Mouse (Mus musculus) Patski (cell line): Measurements from ENCODE around the gene Mmp21. TPM values are rescaled to one million over a fixed set of nuclear protein-coding genes. Genes with fewer than 3 reads are reported as not detected.

Experiments
- ATAC-seq: fragments of 100-300 bp; one replicate; pipeline ENCODE4 v1.8.0; 2021
- CTCF ChIA-PET: fragments of 350-600 bp; sonication (Branson Sonifier 250); formaldehyde crosslinking; loops from one replicate; lab custom pipeline; 2022; ENCODE audit warnings: inconsistent platforms; lab: Charles Lee
- POLR2A ChIA-PET: fragments of 350-600 bp; sonication (Branson Sonifier 250); formaldehyde crosslinking; loops from one replicate; lab custom pipeline; 2022; ENCODE audit warnings: antibody characterized with exemption, inconsistent platforms; lab: Charles Lee
- DNase-seq: peaks from one replicate; pipeline ENCODE4 v3.0.0-alpha.2; 2011; ENCODE audit warnings: low read depth, low spot score
- H3K27me3 ChIP-seq: fragments of 371-371 bp; one replicate; pipeline ENCODE4 v1.5.1; 2021
- CTCF ChIP-seq: fragments of 100-300 bp; IDR thresholded peaks from one replicate; pipeline ENCODE4 v1.5.1; 2021
- in situ Hi-C: fragments of 300-500 bp; cut with MboI; formaldehyde crosslinking; loops from 3 replicates; pipeline ENCODE4 v1.11.1; 2018; ENCODE audit warnings: low pct_unique_long_range_greater_than_20kb, mixed read lengths
- polyA plus RNA-seq: library from polyadenylated mRNA; unstranded; gene quantifications from one replicate; pipeline ENCODE4 v1.2.3, GENCODE M21; 2021

Mmp21 gene
- polyA plus RNA-seq: not detected

GRCm38 (mm10) chr7:133679961-133680360 is at the start of gene Mmp21:
Gene Mmp21, minus strand, starts transcription at chr7:133680061.
- no peaks in the 10 kb centered on the region for H3K27me3 ChIP-seq
- no peak for ATAC-seq
- POLR2A ChIA-PET: no interaction called here
- CTCF ChIA-PET: no interaction called here
- DNase-seq: no peak
- TF ChIP-seq CTCF: no peak
- in situ Hi-C loops: no loop called here

GRCm38 (mm10) chr7:133729351-133729750 is 49.5 kb upstream of the Mmp21 start:
- ATAC-seq: no peak
- TF ChIP-seq CTCF: no peak
- no peaks in the 10 kb centered on the region for H3K27me3 ChIP-seq
- POLR2A ChIA-PET: no interaction called here
- CTCF ChIA-PET: interaction anchor here (0.7 to 1.4 kb wide), 2 partner anchors 13 to 15 kb away, joined by 3 read pairs; no protein-coding TSS in a partner anchor
- in situ Hi-C loops: no loop called here
- DNase-seq: no peak

GRCm38 (mm10) chr7:133727027-133727426 is 47.2 kb upstream of the Mmp21 start:
- in situ Hi-C loops: no loop called here
- ChIA-PET CTCF (interaction anchor here (0.8 to 1.2 kb wide), 2 partner anchors 13 to 19 kb away, joined by 3 read pairs; no protein-coding TSS in a partner anchor), POLR2A (interaction anchor here (0.7 kb wide), 1 partner anchor 12 kb away, joined by 3 read pairs; no protein-coding TSS in a partner anchor)
- no peak for TF ChIP-seq CTCF
- ATAC-seq: no peak
- no peak for DNase-seq
- no peaks in the 10 kb centered on the region for H3K27me3 ChIP-seq

GRCm38 (mm10) chr7:133725571-133725970 is 45.7 kb upstream of the Mmp21 start:
- ChIA-PET POLR2A (no interaction called here), CTCF (interaction anchor here (1.0 to 1.3 kb wide), 3 partner anchors 11 to 38 kb away, joined by 3 to 4 read pairs (median 3); no protein-coding TSS in a partner anchor)
- ATAC-seq (no peak), DNase-seq (no peak)
- TF ChIP-seq CTCF: no peak
- in situ Hi-C loops: no loop called here
- H3K27me3 ChIP-seq: no peaks in the 10 kb centered on the region

GRCm38 (mm10) chr7:133724844-133725243 is 45.0 kb upstream of the Mmp21 start:
- DNase-seq (no peak), ATAC-seq (no peak)
- in situ Hi-C loops: no loop called here
- POLR2A ChIA-PET: no interaction called here
- CTCF ChIA-PET: interaction anchor here (1.3 kb wide), 1 partner anchor 10 kb away, joined by 4 read pairs; no protein-coding TSS in a partner anchor
- TF ChIP-seq CTCF: no peak
- H3K27me3 ChIP-seq: no peaks in the 10 kb centered on the region

- ChIA-PET CTCF (no interaction called here), POLR2A (no interaction called here)
- in situ Hi-C loops: no loop called here
- ATAC-seq: no peak
- H3K27me3 ChIP-seq: no peaks in the 10 kb centered on the region
- TF ChIP-seq CTCF: no peak
- DNase-seq: no peak
Observed at GRCm38 (mm10) chr7:133720616-133721015, 40.8 kb upstream of the Mmp21 start.

GRCm38 (mm10) chr7:133718580-133718979 is 38.7 kb upstream of the Mmp21 start:
- no peak for DNase-seq
- CTCF ChIA-PET: no interaction called here
- no peaks in the 10 kb centered on the region for H3K27me3 ChIP-seq
- no peak for TF ChIP-seq CTCF
- ATAC-seq: no peak
- POLR2A ChIA-PET: no interaction called here
- in situ Hi-C loops: no loop called here

- in situ Hi-C loops: no loop called here
- H3K27me3 ChIP-seq: no peaks in the 10 kb centered on the region
- no peak for TF ChIP-seq CTCF
- ChIA-PET CTCF (interaction anchor here (1.2 kb wide), 1 partner anchor 18 kb away, joined by 3 read pairs; no protein-coding TSS in a partner anchor), POLR2A (interaction anchor here (1.2 kb wide), 1 partner anchor 11 kb away, joined by 3 read pairs; no protein-coding TSS in a partner anchor)
- no peak for DNase-seq
- no peak for ATAC-seq
Observed at GRCm38 (mm10) chr7:133715387-133715786, 35.5 kb upstream of the Mmp21 start.

- DNase-seq: no peak
- no peaks in the 10 kb centered on the region for H3K27me3 ChIP-seq
- in situ Hi-C loops: no loop called here
- ATAC-seq: no peak
- CTCF ChIA-PET: interaction anchor here (1.0 to 1.7 kb wide), 4 partner anchors 9 to 23 kb away, joined by 3 to 8 read pairs (median 3); no protein-coding TSS in a partner anchor
- POLR2A ChIA-PET: no interaction called here
- no peak for TF ChIP-seq CTCF
Observed at GRCm38 (mm10) chr7:133707301-133707700, 27.4 kb upstream of the Mmp21 start.

- TF ChIP-seq CTCF: no peak
- ATAC-seq (no peak), DNase-seq (no peak)
- ChIA-PET CTCF (no interaction called here), POLR2A (no interaction called here)
- in situ Hi-C loops: no loop called here
- H3K27me3 ChIP-seq: no peaks in the 10 kb centered on the region
Observed at GRCm38 (mm10) chr7:133703906-133704305, 24.0 kb upstream of the Mmp21 start.

- ATAC-seq: no peak
- no peak for DNase-seq
- in situ Hi-C loops: no loop called here
- ChIA-PET POLR2A (no interaction called here), CTCF (no interaction called here)
- H3K27me3 ChIP-seq: no peaks in the 10 kb centered on the region
- no peak for TF ChIP-seq CTCF
Observed at GRCm38 (mm10) chr7:133702333-133702732, 22.5 kb upstream of the Mmp21 start.
